Mouse (Mus musculus) left cerebral cortex, adult 11 months (tissue): Measurements from ENCODE around the gene Tprn.

Source experiments
- DNase-seq: peaks from one replicate; pipeline ENCODE4 v3.0.0; 2022; ENCODE audit warnings: low spot score

Tprn gene

GRCm38 (mm10) chr2:25262291-25262767, at the start of gene Tprn:
Gene Tprn, plus strand, starts transcription at chr2:25262618.
- DNase-seq: peak; percentile 96

DNA sequence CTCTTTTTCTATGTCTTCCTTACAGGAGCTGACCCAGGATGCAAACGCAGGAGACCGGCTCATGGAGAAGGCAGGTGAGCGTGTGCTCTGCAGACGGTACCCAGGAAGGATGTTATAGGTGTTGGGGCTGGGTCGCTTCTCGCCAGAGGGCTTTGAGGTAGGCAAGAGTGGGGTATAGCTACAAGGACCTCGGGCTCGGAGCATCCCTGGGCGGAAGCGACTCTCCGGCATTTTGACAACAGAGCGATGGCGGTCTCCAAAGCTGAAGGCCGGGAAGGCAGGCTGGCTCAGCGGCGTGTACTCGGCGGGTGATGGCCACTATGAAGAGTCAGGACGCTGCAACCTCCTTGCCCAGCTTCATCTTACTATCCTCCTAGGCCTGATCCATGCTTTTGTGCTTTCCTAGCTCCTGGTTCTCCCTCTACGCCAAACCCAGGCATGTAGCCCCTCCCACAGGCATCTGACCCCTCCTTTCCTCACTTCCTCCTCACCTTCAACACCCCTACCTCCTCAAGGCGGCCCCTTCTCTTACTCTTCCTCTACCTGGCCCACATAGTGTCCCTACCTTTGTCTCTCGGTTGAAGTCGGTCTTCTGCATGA, 49.1 kb upstream of the Tprn start:
- no peak for DNase-seq

DNA sequence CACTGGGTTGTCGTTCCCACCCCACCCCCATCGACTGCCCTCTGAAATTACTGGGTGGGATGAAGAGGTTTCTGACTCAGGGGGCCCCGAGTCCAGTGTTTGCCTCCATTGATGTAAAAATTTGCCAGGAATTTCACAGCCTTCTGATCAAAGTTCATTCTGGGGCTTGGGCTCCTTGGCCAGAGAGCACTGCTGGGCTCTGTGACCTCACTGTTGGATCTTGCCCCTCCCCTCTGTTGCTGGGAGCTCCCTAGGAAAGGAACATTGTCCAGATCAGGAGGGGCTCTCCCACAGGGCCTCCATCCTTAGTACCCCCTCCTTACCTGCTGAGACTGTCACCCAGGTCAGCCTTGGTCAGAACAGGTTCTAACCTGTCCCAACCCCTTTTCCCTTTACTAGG, 48.0 kb upstream of the Tprn start, which contains the start of gene Stpg3:
Gene Stpg3 (minus strand): TSS at position 194 of the 400 bp plus-strand sequence.
- DNase-seq: no peak

- DNase-seq: no peak
These were observed 44.8 kb upstream of the Tprn start for GRCm38 (mm10) chr2:25217666-25218065.

GRCm38 (mm10) chr2:25218445-25218844, 44.0 kb upstream of the Tprn start, which contains the start of gene Fam166a:
Gene Fam166a, plus strand, starts transcription at chr2:25218745.
- DNase-seq: no peak

GRCm38 (mm10) chr2:25221331-25221772, 41.1 kb upstream of the Tprn start:
- no peak for DNase-seq

- DNase-seq: peak; percentile 63
These were observed 38.5 kb upstream of the Tprn start for GRCm38 (mm10) chr2:25223681-25224491.

DNA sequence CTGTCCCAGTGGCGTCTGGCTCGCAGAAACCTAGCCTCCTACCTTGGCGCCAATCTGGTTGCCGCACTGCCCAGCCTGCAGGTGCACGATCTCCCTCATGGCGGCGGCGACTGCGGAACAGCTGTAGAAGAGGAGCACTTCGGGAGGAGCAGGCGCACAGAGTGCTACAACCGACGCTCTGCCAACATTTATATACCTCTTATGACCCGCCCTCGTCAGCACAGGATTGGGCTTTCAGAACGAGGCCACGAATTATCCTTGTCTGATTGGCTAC, 38.0 kb upstream of the Tprn start, which contains the start of gene Tubb4b:
Gene Tubb4b (minus strand): TSS at position 211 of the 274 bp plus-strand sequence.
- no peak for DNase-seq

DNA sequence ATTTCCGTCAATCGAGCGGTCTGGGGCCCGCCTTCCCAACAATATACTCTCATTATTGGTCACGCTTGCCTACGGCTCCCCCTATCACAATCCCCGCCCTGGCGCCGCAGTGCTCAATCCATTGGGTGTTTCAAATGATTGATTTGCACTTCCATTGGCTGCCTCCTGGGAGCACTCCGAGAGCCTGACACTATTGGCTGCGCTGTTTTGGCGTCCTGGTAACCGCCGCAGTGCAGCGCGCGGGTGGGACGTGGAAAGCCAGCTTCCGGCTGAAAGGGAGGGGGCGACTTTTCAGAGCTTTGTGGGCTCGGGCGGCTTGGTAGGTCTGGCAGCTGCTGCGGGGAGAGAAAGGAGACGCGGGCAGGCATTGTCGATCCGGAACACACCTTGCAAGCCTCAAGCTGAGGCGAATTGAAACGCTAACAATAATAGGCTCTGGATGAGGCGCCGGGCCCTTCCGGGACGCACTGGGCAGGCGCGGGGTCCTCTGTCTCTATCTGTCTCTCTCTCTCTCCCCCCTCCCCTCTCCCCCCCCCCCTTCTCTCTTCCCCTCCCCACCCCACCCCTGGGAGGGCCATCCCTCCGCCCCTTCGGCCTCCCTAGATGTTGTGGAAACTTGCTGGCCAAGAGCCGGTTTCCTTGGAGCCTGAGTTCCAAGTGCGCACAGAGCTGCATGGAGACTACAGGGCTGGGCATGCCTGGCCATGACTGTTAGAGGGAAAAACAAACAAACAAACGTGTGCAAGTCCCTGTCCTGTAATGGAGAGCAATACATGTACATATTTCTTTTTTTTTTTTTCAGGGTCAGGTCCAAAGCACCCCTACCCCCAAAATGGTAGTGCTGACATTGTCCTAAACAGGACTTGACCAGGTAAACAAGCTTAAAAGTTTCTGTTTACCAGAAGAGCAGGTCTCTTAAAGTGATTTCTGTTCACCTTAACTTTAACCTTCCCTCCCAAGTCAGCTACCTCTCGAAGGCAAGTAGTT, 37.4 kb upstream of the Tprn start:
- DNase-seq: peak; percentile 100

- no peak for DNase-seq
These were observed 36.5 kb upstream of the Tprn start for GRCm38 (mm10) chr2:25225811-25226379.

DNA sequence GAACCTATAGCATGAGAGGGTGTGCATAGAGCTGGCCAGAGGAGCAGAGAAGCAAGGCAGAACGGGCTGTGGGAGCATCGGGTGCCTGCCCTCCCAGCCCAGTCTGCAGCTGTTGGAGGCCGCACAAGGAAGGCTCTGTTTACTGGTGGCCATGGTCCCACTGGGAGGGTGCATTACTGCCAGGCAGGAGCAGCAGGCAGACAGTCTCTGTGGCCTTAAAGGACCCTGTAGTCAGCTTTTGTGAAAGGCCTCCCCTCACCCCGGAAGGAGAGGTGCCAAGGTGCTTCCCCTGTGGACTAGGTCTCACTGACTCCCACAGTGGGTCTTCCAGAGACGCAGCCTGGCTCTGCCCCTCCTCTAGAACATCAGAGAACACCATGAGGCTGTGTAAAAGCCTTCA, 35.6 kb upstream of the Tprn start:
- peak; percentile 65 for DNase-seq

GRCm38 (mm10) chr2:25227406-25227805, 35.0 kb upstream of the Tprn start:
- DNase-seq: no peak

DNA sequence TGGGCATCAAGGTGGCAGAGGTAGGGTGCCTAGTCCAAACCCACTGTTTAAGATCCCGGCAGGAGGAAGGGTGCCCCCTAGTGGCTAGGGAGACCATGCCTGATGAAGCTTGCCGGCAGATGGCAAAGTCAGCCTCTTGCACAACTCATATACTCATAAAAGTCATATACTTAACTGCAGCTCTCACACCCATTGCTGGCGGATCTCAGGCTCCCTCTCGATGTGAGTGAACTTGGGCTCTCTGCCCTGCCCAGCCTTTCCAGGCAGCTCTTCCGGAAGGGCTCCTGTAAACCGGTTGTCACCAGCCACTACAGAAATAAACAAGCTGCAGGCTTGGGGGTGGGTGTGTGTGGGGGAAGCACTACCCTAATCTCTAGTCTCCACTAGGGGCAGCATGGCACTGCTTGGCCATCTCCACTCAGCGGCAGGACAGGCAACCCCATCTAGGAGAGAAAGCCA, 34.0 kb upstream of the Tprn start:
- peak; percentile 86 for DNase-seq

GRCm38 (mm10) chr2:25228995-25229530, 33.4 kb upstream of the Tprn start:
- DNase-seq: no peak

- DNase-seq: no peak
These were observed 32.8 kb upstream of the Tprn start for GRCm38 (mm10) chr2:25229582-25229981.

DNA sequence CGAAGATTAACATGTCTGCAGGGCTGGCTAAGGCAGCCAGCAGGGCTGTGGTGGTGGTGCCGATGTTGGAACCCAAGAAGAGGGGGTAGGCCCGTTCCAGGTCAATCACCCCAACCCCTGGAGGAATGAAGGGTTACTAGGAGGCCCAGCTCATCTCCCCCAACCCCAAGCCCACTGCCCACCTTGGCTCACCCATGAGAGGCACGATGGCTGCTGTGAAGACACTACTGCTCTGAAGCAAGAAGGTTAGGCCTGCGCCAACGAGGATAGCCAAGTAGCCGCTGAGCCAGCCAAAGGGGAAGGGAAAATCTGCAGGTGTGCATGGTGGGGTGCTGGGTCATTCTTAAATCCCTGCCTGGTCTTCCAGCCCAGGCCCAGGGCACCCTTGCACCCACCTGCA, 31.8 kb upstream of the Tprn start:
- no peak for DNase-seq

DNA sequence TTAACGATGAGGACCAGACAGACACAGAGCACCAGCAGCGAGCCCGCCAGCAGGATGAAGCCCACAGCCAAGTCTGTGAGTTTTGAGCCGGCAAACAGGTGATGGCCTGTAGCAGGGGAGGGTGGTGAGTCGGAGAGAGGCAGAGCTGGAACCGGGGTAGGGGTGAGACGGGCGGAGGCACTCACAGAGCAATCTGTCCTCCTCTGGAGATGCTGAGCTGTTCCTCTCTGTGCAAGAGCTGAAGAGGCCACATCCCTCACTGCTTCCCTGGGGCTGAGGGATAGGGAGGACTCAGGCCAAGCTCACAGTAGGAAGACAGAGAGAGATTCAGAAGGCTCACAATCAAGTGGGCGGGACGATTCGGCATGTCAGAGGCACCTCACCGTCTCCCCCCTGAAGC, 31.4 kb upstream of the Tprn start:
- DNase-seq: no peak

DNA sequence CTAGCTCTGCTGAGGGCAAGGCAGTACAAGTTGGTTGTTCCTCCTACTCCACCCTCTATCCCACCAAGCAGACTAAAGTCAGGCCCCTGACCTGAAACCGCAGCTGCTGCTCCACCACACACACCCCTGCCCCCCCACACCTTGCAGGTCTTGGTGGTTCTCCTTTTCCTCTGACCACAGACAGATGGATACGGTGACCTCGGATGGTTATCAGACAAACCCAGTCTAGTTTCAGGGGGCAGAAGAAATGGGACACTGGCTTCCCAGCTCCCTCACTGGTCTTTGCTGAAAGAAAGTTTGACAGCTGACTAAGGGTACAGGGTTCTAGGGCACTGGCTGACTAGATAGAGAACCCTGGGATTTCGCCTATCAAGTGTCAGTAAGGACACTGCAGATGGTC, 29.0 kb upstream of the Tprn start:
- no peak for DNase-seq

- no peak for DNase-seq
These were observed 28.4 kb upstream of the Tprn start, which contains the start of gene Slc34a3 for GRCm38 (mm10) chr2:25234050-25234449. Gene Slc34a3, minus strand, starts transcription at chr2:25234364.

GRCm38 (mm10) chr2:25234551-25235220, 27.7 kb upstream of the Tprn start:
- DNase-seq: no peak

GRCm38 (mm10) chr2:25236614-25237013, 25.8 kb upstream of the Tprn start, which contains the start of gene Rnf224:
Gene Rnf224, minus strand, starts transcription at chr2:25236787.
- DNase-seq: no peak
